Mouse (Mus musculus): ENCODE results near the gene Myo1a. TPM values are rescaled to one million over a fixed set of nuclear protein-coding genes. Genes with fewer than 3 reads are reported as not detected.
"Not testable (repeated sequence)": the region's sequence is repeated elsewhere in the genome, so short reads cannot be mapped to it uniquely, and the experiment has no call there.

Myo1a gene
- polyA plus RNA-seq, 1 experiment: 18.5 TPM

- Histone ChIP-seq H3K36me3 (ENCODE audit: control insufficient read depth, insufficient read depth, low read length) (no peaks in the 10 kb centered on the region), H3K27me3 (ENCODE audit: control insufficient read depth, insufficient read depth, low read length) (no peaks in the 10 kb centered on the region), H3K27ac (ENCODE audit: control insufficient read depth, insufficient read depth, low read depth, low read length) (no peak within 1 kb of the TSS), H3K4me3 (ENCODE audit: control insufficient read depth, low read depth, low read length) (no peak within 1 kb of the TSS), H3K4me1 (ENCODE audit: control insufficient read depth, insufficient read depth, low read length) (peaks cover 8% of the 10 kb centered on the region)
- TF ChIP-seq POLR2A (IDR thresholded peaks at IDR 0.05; ENCODE audit: control insufficient read depth, low read depth, low read length) (no peak), CTCF (IDR thresholded peaks at IDR 0.05; ENCODE audit: control insufficient read depth, insufficient read depth, insufficient replicate concordance, low read depth, low read length) (no peak)
These were observed 54.5 kb downstream of the Myo1a start, which contains the start of the genes Rdh1 and Rdh16f1 for GRCm38 (mm10) chr10:127759181-127760110. Rdh1 (plus strand) TSS chr10:127759721. Rdh16f1 (plus strand) TSS chr10:127759787.

DNA sequence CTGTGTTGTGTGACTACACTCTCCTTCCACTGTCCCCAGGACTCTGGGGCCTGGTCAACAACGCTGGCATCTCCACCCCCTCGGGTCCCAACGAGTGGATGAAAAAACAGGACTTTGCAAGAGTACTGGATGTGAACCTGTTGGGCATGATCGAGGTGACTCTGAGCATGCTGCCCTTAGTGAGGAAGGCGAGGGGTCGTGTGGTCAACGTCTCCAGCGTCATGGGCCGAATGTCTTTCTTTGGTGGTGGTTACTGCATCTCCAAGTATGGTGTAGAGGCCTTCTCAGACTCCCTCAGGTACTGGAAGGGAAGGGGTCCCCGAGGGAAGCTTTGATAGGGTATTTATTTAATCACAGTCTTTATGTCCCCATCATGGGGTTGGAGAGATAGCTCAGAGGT, 58.0 kb downstream of the Myo1a start:
- H3K27me3 ChIP-seq (ENCODE audit: control insufficient read depth, insufficient read depth, low read length); H3K36me3 ChIP-seq (ENCODE audit: control insufficient read depth, insufficient read depth, low read length); H3K27ac ChIP-seq (ENCODE audit: control insufficient read depth, insufficient read depth, low read depth, low read length): not testable (repeated sequence)

DNA sequence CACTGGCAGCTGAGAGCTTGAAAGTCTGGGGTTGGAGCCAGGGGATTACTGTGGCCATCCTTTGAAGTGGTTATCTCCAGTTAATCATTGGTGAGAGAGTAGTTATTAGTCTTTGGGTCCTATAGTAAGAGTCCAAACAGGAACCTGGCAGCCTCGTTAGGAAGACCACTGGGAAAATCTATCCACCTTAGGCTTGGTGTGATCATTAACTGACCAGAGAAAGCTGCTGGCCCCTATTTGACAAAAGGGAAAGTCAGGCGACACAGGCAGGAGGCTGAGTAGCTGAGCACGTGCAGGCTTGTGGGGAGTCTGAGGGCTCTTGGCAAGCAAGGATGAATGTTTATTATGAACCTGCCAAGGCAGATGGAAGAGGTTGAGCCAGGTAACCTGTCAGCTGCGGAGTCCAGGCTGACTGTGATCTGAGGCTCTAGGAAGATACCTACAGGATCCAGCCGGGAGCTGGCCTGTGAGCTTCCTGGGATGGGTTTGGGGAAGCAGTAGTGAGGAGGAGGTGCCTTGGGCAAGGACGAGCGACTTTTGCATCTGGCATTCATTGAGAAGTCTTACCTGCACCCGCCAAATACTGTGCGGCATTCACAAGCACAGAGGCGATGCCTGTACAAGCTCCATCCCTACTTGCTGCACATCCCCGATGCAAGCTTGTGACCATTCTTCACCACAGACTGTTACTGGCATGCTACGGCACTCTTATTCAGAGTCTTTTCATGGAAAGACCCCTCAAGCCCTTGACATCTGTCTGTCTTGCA, 59.1 kb downstream of the Myo1a start:
- Histone ChIP-seq H3K4me1 (ENCODE audit: control insufficient read depth, insufficient read depth, low read length) (no peaks in the 10 kb centered on the region), H3K27ac (ENCODE audit: control insufficient read depth, insufficient read depth, low read depth, low read length) (no peak overlapping the region), H3K4me3 (ENCODE audit: control insufficient read depth, low read depth, low read length) (no peak overlapping the region), H3K27me3 (ENCODE audit: control insufficient read depth, insufficient read depth, low read length) (no peaks in the 10 kb centered on the region), H3K36me3 (ENCODE audit: control insufficient read depth, insufficient read depth, low read length) (no peaks in the 10 kb centered on the region)
- TF ChIP-seq CTCF (IDR thresholded peaks at IDR 0.05; ENCODE audit: control insufficient read depth, insufficient read depth, insufficient replicate concordance, low read depth, low read length) (no peak), POLR2A (IDR thresholded peaks at IDR 0.05; ENCODE audit: control insufficient read depth, low read depth, low read length) (no peak)

More for the DNA sequence above, 58.0 kb downstream of the Myo1a start:
- not testable (repeated sequence) for H3K4me1 ChIP-seq (ENCODE audit: control insufficient read depth, insufficient read depth, low read length); H3K4me3 ChIP-seq (ENCODE audit: control insufficient read depth, low read depth, low read length)

- H3K4me3 ChIP-seq (ENCODE audit: control insufficient read depth, low read depth, low read length): no peak overlapping the region
- TF ChIP-seq CTCF (IDR thresholded peaks at IDR 0.05; ENCODE audit: control insufficient read depth, insufficient read depth, insufficient replicate concordance, low read depth, low read length) (no peak), POLR2A (IDR thresholded peaks at IDR 0.05; ENCODE audit: control insufficient read depth, low read depth, low read length) (no peak)
- H3K36me3 ChIP-seq (ENCODE audit: control insufficient read depth, insufficient read depth, low read length): no peaks in the 10 kb centered on the region
- H3K4me1 ChIP-seq (ENCODE audit: control insufficient read depth, insufficient read depth, low read length): no peaks in the 10 kb centered on the region
- no peak overlapping the region for H3K27ac ChIP-seq (ENCODE audit: control insufficient read depth, insufficient read depth, low read depth, low read length)
- H3K27me3 ChIP-seq (ENCODE audit: control insufficient read depth, insufficient read depth, low read length): no peaks in the 10 kb centered on the region
These were observed 61.6 kb downstream of the Myo1a start for GRCm38 (mm10) chr10:127766564-127766963.

Other genes starting within 250 kb of the Myo1a start
- 0.97 and 1.0 TPM in 2 replicates for gene Stac3, start 203.5 kb upstream of the Myo1a start, polyA plus RNA-seq (2012; rRNA removed)
- gene Ndufa4l2, start 190.2 kb upstream of the Myo1a start, polyA plus RNA-seq (2012; rRNA removed): 65.0 and 74.9 TPM in 2 replicates
- gene Shmt2, start 182.7 kb upstream of the Myo1a start, polyA plus RNA-seq (2012; rRNA removed): 12.7 and 16.7 TPM in 2 replicates
- 0.36 and 0.51 TPM in 2 replicates for gene Nxph4, start 170.6 kb upstream of the Myo1a start, polyA plus RNA-seq (2012; rRNA removed)
- 20.8 and 25.9 TPM in 2 replicates for gene Lrp1, start 84.0 kb upstream of the Myo1a start, polyA plus RNA-seq (2012; rRNA removed)
- gene Stat6, start 62.2 kb upstream of the Myo1a start, polyA plus RNA-seq (2012; rRNA removed): 3.9 and 5.9 TPM in 2 replicates
- gene Nemp1, start 38.3 kb upstream of the Myo1a start, polyA plus RNA-seq (2012; rRNA removed): 46.8 and 58.1 TPM in 2 replicates
- 24.6 and 26.2 TPM in 2 replicates for gene Nab2, start 36.6 kb upstream of the Myo1a start, polyA plus RNA-seq (2012; rRNA removed)
- not detected in 2 replicates for gene Tac2, start 19.3 kb downstream of the Myo1a start, polyA plus RNA-seq (2012; rRNA removed)
- 3.8 and 4.4 TPM in 2 replicates for gene Zbtb39, start 34.4 kb downstream of the Myo1a start, polyA plus RNA-seq (2012; rRNA removed)
- 0.37 and 0.57 TPM in 2 replicates for gene Gpr182, start 46.6 kb downstream of the Myo1a start, polyA plus RNA-seq (2012; rRNA removed)
- 0.07 TPM in 2 replicates for gene Rdh1, start 54.6 kb downstream of the Myo1a start, polyA plus RNA-seq (2012; rRNA removed)
- gene Rdh16f1, start 54.6 kb downstream of the Myo1a start, polyA plus RNA-seq (2012; rRNA removed): not detected in 2 replicates
- gene Rdh9, start 71.2 kb downstream of the Myo1a start, polyA plus RNA-seq (2012; rRNA removed): 0.11 and 0.23 TPM in 2 replicates
- 0.04 TPM in 2 replicates for gene Rdh16, start 96.0 kb downstream of the Myo1a start, polyA plus RNA-seq (2012; rRNA removed)
- gene Rdh19, start 144.8 kb downstream of the Myo1a start, polyA plus RNA-seq (2012; rRNA removed): not detected in 2 replicates
- 0.23 and 0.26 TPM in 2 replicates for gene Rdh16f2, start 161.3 kb downstream of the Myo1a start, polyA plus RNA-seq (2012; rRNA removed)
- gene Rdh7, start 183.6 kb downstream of the Myo1a start, polyA plus RNA-seq (2012; rRNA removed): not detected in 2 replicates
- 0.38 and 0.49 TPM in 2 replicates for gene Sdr9c7, start 193.3 kb downstream of the Myo1a start, polyA plus RNA-seq (2012; rRNA removed)

Measured in testis, adult 2 months (tissue).